Mouse (Mus musculus): ENCODE results near the gene Ppp1r15a. TPM values are rescaled to one million over a fixed set of nuclear protein-coding genes. Genes with fewer than 3 reads are reported as not detected.
"Not testable (repeated sequence)": the region's sequence is repeated elsewhere in the genome, so short reads cannot be mapped to it uniquely, and the experiment has no call there.

Gene Ppp1r15a
- polyA plus RNA-seq, 1 experiment from 2014 or later, result 21.9 TPM

DNA sequence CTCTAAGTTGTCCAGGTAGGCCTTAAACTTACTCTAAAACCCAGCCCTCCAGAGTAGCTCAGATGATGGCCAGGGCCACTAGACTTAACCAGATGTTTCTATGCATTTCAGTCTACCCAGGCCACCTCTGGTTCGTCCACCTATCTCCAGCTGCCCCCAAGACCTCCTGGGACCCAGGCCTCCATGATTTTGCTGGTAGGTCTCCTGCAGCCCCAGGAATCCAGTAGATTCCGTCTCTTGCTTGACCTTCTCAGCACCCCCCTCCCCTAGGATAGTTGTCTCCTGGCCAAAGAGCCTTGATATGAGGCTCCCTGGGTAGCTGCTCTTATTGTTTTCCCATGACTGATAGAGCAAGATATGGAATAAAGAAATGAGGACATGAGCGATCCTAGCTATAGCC is 13.0 kb upstream of the Ppp1r15a start:
- ATAC-seq (ENCODE audit: low read depth) (no peak), DNase-seq (ENCODE audit: low spot score) (no peak)
- 87% methylated on average over 3 of the region's 3 CpGs for WGBS
- H3K36me3 ChIP-seq (ENCODE audit: control insufficient read depth, insufficient read depth, low read length), result no peaks in the 10 kb centered on the region
- H3K4me3 ChIP-seq (ENCODE audit: low read depth, low read length), result no peak overlapping the region
- H3K9ac ChIP-seq (ENCODE audit: low read depth, low read length), result no peak overlapping the region
- H3K4me2 ChIP-seq (ENCODE audit: low read depth, low read length), result no peak overlapping the region
- H3K9me3 ChIP-seq (ENCODE audit: control insufficient read depth, low read length), result no peaks in the 10 kb centered on the region
- no peak overlapping the region for H3K27ac ChIP-seq (replicated peaks; ENCODE audit: low read depth, low read length)
- no peaks in the 10 kb centered on the region for H3K27me3 ChIP-seq (replicated peaks; ENCODE audit: control insufficient read depth, insufficient read depth, low read length)
- H3K4me1 ChIP-seq (ENCODE audit: control insufficient read depth, insufficient read depth, low read length), result peaks cover 4% of the 10 kb centered on the region

DNA sequence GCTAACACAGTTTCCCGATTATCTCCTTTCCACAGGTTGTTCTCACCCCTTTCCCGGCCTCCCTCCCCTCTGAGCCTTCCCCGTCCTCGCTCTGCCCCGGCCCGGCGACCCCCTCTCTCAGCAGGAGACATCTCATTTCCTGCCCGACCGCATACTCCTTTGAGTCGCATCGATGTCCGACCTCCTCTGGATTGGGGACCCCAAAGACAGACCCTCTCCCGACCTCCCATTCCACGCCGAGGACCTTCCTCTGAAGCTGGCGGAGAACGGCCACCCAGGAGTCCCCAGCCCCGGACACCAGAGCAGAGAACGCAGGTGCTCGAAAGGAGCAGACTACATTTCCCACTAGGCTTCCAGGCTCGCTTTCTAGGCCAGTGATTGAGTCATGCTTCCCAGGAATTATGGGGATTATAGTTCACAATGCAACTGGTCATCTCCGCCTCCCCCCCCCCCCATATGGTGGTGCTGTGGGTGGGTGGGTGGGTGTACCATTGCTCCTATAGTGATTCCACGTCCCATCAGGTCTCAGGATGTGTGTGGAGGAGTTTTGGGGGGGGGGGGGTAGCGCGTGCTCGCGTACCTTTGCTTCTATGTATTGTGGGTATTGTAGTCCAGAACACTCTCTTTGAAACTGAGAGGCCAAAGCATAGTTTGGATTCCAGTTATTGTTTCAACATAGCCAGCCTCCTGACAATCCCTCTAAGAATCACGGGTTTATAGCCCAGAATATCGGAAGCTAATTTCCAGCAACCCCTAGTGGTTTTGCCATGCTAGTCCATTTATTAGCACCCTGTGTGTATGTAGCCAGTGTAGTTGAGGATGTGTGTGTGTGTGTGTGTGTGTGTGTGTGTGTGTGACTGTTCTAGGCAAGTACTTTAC is 12.3 kb upstream of the Ppp1r15a start:
- H3K4me2 ChIP-seq (ENCODE audit: low read depth, low read length), result peak overlapping the region; percentile 81
- peak; percentile 83 for DNase-seq (ENCODE audit: low spot score)
- H3K27me3 ChIP-seq (replicated peaks; ENCODE audit: control insufficient read depth, insufficient read depth, low read length), result no peaks in the 10 kb centered on the region
- no peak overlapping the region for H3K27ac ChIP-seq (replicated peaks; ENCODE audit: low read depth, low read length)
- peak overlapping the region; percentile 43 for H3K4me3 ChIP-seq (ENCODE audit: low read depth, low read length)
- 4% methylated on average over 24 of the region's 29 CpGs for WGBS
- H3K36me3 ChIP-seq (ENCODE audit: control insufficient read depth, insufficient read depth, low read length), result no peaks in the 10 kb centered on the region
- H3K4me1 ChIP-seq (ENCODE audit: control insufficient read depth, insufficient read depth, low read length), result peaks cover 4% of the 10 kb centered on the region
- ATAC-seq (ENCODE audit: low read depth), result peak; percentile 85
- H3K9ac ChIP-seq (ENCODE audit: low read depth, low read length), result peak overlapping the region; percentile 59
- no peaks in the 10 kb centered on the region for H3K9me3 ChIP-seq (ENCODE audit: control insufficient read depth, low read length)

DNA sequence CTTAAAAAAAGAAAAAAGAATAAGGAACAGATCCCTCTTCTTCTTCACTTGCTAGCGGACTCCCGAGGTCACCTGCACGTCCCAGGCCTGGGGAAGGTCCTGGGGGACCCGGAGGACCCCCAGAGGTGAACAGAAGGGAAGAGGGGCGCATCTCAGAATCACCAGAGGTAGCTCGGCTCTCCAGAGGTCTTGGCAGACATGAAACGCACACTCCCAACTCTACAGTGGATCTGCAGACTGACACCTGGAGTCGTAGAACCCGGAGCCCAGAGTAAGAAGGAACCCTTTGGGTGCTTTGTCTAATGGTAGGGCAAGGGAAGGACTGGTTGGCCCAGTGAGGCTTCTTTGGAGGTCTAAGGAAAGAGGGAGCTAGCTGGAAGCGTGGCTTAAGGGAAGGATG is 11.5 kb upstream of the Ppp1r15a start:
- peak overlapping the region; percentile 43 for H3K4me3 ChIP-seq (ENCODE audit: low read depth, low read length)
- 73% methylated on average over 10 of the region's 10 CpGs for WGBS
- H3K4me2 ChIP-seq (ENCODE audit: low read depth, low read length), result peak overlapping the region; percentile 81
- ATAC-seq (ENCODE audit: low read depth), result no peak
- no peaks in the 10 kb centered on the region for H3K36me3 ChIP-seq (ENCODE audit: control insufficient read depth, insufficient read depth, low read length)
- H3K4me1 ChIP-seq (ENCODE audit: control insufficient read depth, insufficient read depth, low read length), result peaks cover 4% of the 10 kb centered on the region
- peak overlapping the region; percentile 59; the same call in 1 of the 2 replicates for H3K9ac ChIP-seq (ENCODE audit: low read depth, low read length)
- no peaks in the 10 kb centered on the region for H3K9me3 ChIP-seq (ENCODE audit: control insufficient read depth, low read length)
- DNase-seq (ENCODE audit: low spot score), result no peak
- H3K27me3 ChIP-seq (replicated peaks; ENCODE audit: control insufficient read depth, insufficient read depth, low read length), result no peaks in the 10 kb centered on the region
- H3K27ac ChIP-seq (replicated peaks; ENCODE audit: low read depth, low read length), result no peak overlapping the region

DNA sequence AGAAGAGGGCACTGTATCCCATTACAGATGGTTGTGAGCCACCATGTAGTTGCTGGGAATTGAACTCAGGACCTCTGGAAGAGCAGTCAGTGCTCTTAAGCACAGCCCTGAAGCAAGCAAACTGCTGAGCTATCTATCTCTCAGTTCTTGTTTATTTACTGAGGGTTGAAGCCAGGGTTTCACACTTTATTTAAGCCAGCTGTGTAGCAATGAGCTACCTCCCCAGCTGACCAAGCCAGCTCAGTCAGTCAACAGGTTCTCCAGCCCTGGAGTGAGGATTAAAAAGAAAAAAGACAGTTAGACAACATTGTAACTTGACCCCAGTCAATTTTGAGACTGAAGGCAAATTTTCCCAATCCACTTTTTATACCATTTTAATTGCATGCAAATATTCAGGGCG is 9.6 kb upstream of the Ppp1r15a start:
- no peak overlapping the region for H3K4me2 ChIP-seq (ENCODE audit: low read depth, low read length)
- no peak overlapping the region for H3K27ac ChIP-seq (replicated peaks; ENCODE audit: low read depth, low read length)
- ATAC-seq (ENCODE audit: low read depth) (no peak), DNase-seq (ENCODE audit: low spot score) (no peak)
- no peak overlapping the region for H3K9ac ChIP-seq (ENCODE audit: low read depth, low read length)
- H3K4me1 ChIP-seq (ENCODE audit: control insufficient read depth, insufficient read depth, low read length), result peaks cover 5% of the 10 kb centered on the region
- H3K9me3 ChIP-seq (ENCODE audit: control insufficient read depth, low read length), result no peaks in the 10 kb centered on the region
- no peaks in the 10 kb centered on the region for H3K27me3 ChIP-seq (replicated peaks; ENCODE audit: control insufficient read depth, insufficient read depth, low read length)
- no peaks in the 10 kb centered on the region for H3K36me3 ChIP-seq (ENCODE audit: control insufficient read depth, insufficient read depth, low read length)
- H3K4me3 ChIP-seq (ENCODE audit: low read depth, low read length), result no peak overlapping the region
- 59% methylated on average over 1 of the region's 1 CpGs for WGBS

DNA sequence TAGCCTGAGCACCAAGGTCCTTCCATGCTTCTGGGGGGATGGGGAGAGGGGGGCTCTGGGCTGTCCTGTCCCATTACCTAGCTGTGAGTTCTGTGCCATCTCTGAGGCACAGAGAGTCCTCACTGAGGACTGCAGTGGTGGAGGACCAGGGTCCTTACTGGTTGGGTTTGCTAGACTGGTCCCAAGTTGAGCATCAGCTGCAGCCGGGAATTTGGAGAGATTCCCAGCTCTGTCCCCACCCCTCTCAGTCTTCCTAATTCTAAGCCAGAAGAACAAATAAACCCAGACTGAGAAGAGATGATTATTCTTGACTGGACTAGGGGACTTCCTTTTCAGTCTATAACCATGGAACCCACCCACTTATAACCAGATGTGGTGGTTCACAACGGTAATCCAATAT is 4.6 kb upstream of the Ppp1r15a start:
- H3K4me3 ChIP-seq (ENCODE audit: low read depth, low read length), result no peak overlapping the region
- 0 out of 2 replicates have a peak, but pooled peaks have one; percentile 1 for ATAC-seq (ENCODE audit: low read depth)
- H3K9ac ChIP-seq (ENCODE audit: low read depth, low read length), result no peak overlapping the region
- no peaks in the 10 kb centered on the region for H3K9me3 ChIP-seq (ENCODE audit: control insufficient read depth, low read length)
- DNase-seq (ENCODE audit: low spot score), result no peak
- H3K36me3 ChIP-seq (ENCODE audit: control insufficient read depth, insufficient read depth, low read length), result no peaks in the 10 kb centered on the region
- H3K4me2 ChIP-seq (ENCODE audit: low read depth, low read length), result peak overlapping the region; percentile 25; the same call in 1 of the 2 replicates
- H3K27me3 ChIP-seq (replicated peaks; ENCODE audit: control insufficient read depth, insufficient read depth, low read length), result no peaks in the 10 kb centered on the region
- peak overlapping the region; percentile 56 for H3K27ac ChIP-seq (replicated peaks; ENCODE audit: low read depth, low read length)
- 62% methylated on average over 2 of the region's 2 CpGs for WGBS
- peaks cover 11% of the 10 kb centered on the region; the same call in 1 of the 2 replicates for H3K4me1 ChIP-seq (ENCODE audit: control insufficient read depth, insufficient read depth, low read length)

DNA sequence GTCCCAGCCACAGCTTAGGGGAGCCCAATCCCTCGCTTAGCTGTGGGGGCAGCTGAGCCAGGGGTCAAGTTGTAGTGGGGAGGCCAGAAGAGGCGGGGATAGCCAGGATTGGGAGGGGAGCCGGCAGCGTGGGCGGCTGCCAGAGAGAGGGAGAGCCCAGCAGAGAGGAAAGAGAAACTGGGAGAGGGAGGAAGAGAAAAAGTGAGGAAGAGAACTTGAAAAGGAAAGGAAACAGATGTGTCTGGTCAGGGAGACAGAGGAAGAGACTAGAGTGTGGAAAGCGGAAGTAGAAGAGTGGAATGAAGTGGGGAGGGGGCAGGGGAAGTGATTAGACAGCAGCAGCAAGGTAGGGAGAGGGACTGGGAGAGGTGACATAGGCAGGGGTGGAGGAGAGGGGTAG is 3.4 kb upstream of the Ppp1r15a start:
- Histone ChIP-seq H3K4me1 (ENCODE audit: control insufficient read depth, insufficient read depth, low read length) (peaks cover 22% of the 10 kb centered on the region), H3K36me3 (ENCODE audit: control insufficient read depth, insufficient read depth, low read length) (no peaks in the 10 kb centered on the region), H3K4me2 (ENCODE audit: low read depth, low read length) (peak overlapping the region; percentile 25; the same call in 1 of the 2 replicates), H3K27me3 (replicated peaks; ENCODE audit: control insufficient read depth, insufficient read depth, low read length) (no peaks in the 10 kb centered on the region), H3K4me3 (ENCODE audit: low read depth, low read length) (no peak overlapping the region), H3K9ac (ENCODE audit: low read depth, low read length) (no peak overlapping the region), H3K9me3 (ENCODE audit: control insufficient read depth, low read length) (no peaks in the 10 kb centered on the region), H3K27ac (replicated peaks; ENCODE audit: low read depth, low read length) (no peak overlapping the region; the same call in 1 of the 2 replicates)
- WGBS, result 11% methylated on average over 6 of the region's 6 CpGs
- no peak for DNase-seq (ENCODE audit: low spot score)
- ATAC-seq (ENCODE audit: low read depth), result no peak

DNA sequence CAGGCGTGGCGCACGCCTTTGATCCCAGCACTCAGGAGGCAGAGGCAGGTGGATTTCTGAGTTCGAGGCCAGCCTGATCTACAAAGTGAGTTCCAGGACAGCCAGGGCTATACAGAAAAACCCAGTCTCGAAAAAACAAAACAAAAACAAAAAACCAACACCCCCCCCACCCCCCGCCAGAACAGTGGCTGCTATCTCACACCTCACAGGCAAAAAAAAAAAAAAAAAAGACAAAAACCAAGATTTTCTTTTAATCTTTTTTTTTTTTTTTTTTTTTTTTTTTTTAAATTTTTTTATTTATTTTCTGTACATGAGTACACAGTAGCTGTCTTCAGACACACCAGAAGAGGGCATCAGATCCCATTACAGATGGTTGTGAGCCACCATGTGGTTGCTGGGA is 1.1 kb upstream of the Ppp1r15a start:
- not testable (repeated sequence) for H3K27ac ChIP-seq (replicated peaks; ENCODE audit: low read depth, low read length); H3K27me3 ChIP-seq (replicated peaks; ENCODE audit: control insufficient read depth, insufficient read depth, low read length); DNase-seq (ENCODE audit: low spot score); ATAC-seq (ENCODE audit: low read depth); H3K9ac ChIP-seq (ENCODE audit: low read depth, low read length); H3K4me2 ChIP-seq (ENCODE audit: low read depth, low read length); H3K9me3 ChIP-seq (ENCODE audit: control insufficient read depth, low read length); H3K4me3 ChIP-seq (ENCODE audit: low read depth, low read length)
- H3K36me3 ChIP-seq (ENCODE audit: control insufficient read depth, insufficient read depth, low read length), result peaks cover 10% of the 10 kb centered on the region; the same call in 1 of the 2 replicates
- 87% methylated on average over 6 of the region's 6 CpGs for WGBS
- peaks cover 23% of the 10 kb centered on the region for H3K4me1 ChIP-seq (ENCODE audit: control insufficient read depth, insufficient read depth, low read length)

DNA sequence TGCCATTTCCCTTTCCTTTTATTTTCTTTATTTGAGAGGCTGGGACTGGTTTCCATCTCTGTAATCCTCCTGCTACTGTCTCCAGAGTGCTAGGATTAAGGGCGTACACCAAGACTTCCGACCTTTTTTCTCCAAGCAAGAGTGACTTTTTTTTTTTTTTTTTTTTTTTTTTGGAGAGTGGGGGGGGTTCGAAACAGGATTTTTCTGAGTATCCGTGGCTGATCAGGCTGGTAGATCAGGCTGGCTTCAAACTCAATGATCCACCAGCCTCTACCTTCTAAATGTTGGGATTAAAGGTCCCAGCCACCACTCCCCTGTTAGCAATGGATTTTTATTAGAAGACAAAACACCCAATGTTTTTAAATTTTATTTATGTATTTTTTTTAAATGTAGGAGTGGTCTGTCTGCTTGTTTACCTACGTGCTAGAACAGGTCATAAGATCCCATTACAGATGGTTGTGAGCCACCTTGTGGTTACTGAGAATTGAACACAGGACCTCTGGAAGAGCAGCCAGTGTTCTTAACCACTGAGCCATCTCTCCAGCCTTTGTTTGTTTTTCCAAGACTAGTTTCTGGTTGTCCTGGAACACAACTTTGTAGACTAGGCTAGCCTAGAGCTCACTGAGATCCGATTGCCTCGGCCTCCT is 529 bp upstream of the Ppp1r15a start:
- 23% methylated on average over 7 of the region's 7 CpGs for WGBS
- no peak for DNase-seq (ENCODE audit: low spot score)

More for the DNA sequence above, 529 bp upstream of the Ppp1r15a start:
- H3K9me3 ChIP-seq (ENCODE audit: control insufficient read depth, low read length), result no peaks in the 10 kb centered on the region
- H3K4me1 ChIP-seq (ENCODE audit: control insufficient read depth, insufficient read depth, low read length), result peaks cover 23% of the 10 kb centered on the region
- peak overlapping the region; percentile 94 for H3K4me2 ChIP-seq (ENCODE audit: low read depth, low read length)
- H3K27me3 ChIP-seq (replicated peaks; ENCODE audit: control insufficient read depth, insufficient read depth, low read length), result no peaks in the 10 kb centered on the region
- peaks cover 10% of the 10 kb centered on the region; the same call in 1 of the 2 replicates for H3K36me3 ChIP-seq (ENCODE audit: control insufficient read depth, insufficient read depth, low read length)
- H3K9ac ChIP-seq (ENCODE audit: low read depth, low read length), result peak overlapping the region; percentile 89
- ATAC-seq (ENCODE audit: low read depth), result no peak
- peak overlapping the region; percentile 94 for H3K27ac ChIP-seq (replicated peaks; ENCODE audit: low read depth, low read length)
- peak overlapping the region; percentile 77 for H3K4me3 ChIP-seq (ENCODE audit: low read depth, low read length)

All from embryonic facial prominence, embryonic 14.5 days (tissue).